Mouse (Mus musculus) gastrocnemius, postnatal 4 days (tissue): ENCODE measurements at regions not wholly inside any gene's neighbourhood (a gene's known extent, or its start where the extent isn't known, plus 50 kb on each side); places are given as distances from the start of the nearest gene placed in this dataset.
A peak's percentile ranks its signal among the peaks of the same experiment; 100 is the strongest.

Source experiments
- DNase-seq, 2 experiments: peaks; one replicate each; pipeline ENCODE4 v3.0.0; 2021 to 2022; ENCODE audit warnings: low spot score in 2 of 2, mixed read lengths in 2 of 2

GRCm38 (mm10) chr3:48658386-48658785, 1098.7 kb downstream of the Pcdh18 start:
- no peak for DNase-seq

GRCm38 (mm10) chr3:48655084-48655483, 1102.0 kb downstream of the Pcdh18 start:
- DNase-seq, result no peak

GRCm38 (mm10) chr3:48631889-48632483, 1125.1 kb downstream of the Pcdh18 start:
- no peak for DNase-seq

GRCm38 (mm10) chr3:48608933-48609332, 1148.2 kb downstream of the Pcdh18 start:
- DNase-seq, result no peak

- DNase-seq, result no peak
Observed at GRCm38 (mm10) chr3:48604840-48605239, 1152.3 kb downstream of the Pcdh18 start.

- no peak for DNase-seq
Observed at GRCm38 (mm10) chr3:48587341-48587740, 1169.8 kb downstream of the Pcdh18 start.

GRCm38 (mm10) chr3:48586145-48586544, 1171.0 kb downstream of the Pcdh18 start:
- no peak for DNase-seq

- no peak for DNase-seq
Observed at GRCm38 (mm10) chr3:48584340-48584739, 1172.8 kb downstream of the Pcdh18 start.

- no peak for DNase-seq
Observed at GRCm38 (mm10) chr3:48582521-48582920, 1174.6 kb downstream of the Pcdh18 start.

- DNase-seq, result no peak
Observed at GRCm38 (mm10) chr3:48579971-48580370, 1177.2 kb downstream of the Pcdh18 start.

- no peak for DNase-seq
Observed at GRCm38 (mm10) chr3:48579229-48579628, 1177.9 kb downstream of the Pcdh18 start.

GRCm38 (mm10) chr3:48546669-48547068, 1210.5 kb downstream of the Pcdh18 start:
- no peak for DNase-seq

- DNase-seq, result no peak
Observed at GRCm38 (mm10) chr3:48515009-48515408, 1242.1 kb downstream of the Pcdh18 start.

- peak in 1 of 2 experiments; percentile 13 for DNase-seq
Observed at GRCm38 (mm10) chr3:48503996-48504395, 1253.1 kb downstream of the Pcdh18 start.

- DNase-seq, result no peak
Observed at GRCm38 (mm10) chr3:48464679-48465078, 1292.4 kb downstream of the Pcdh18 start.

- no peak for DNase-seq
Observed at GRCm38 (mm10) chr3:48441938-48442337, 1315.2 kb downstream of the Pcdh18 start.

- no peak for DNase-seq
Observed at GRCm38 (mm10) chr3:48429406-48430033, 1327.6 kb downstream of the Pcdh18 start.

- no peak for DNase-seq
Observed at GRCm38 (mm10) chr3:48389862-48390261, 1367.3 kb downstream of the Pcdh18 start.
